Mouse (Mus musculus) stomach, postnatal 0 days (tissue): Measurements from ENCODE around the gene Ccdc34.

ENCODE experiments used
- CTCF ChIP-seq: IDR thresholded peaks from 2 replicates; pipeline ENCODE4 v1.5.1; 2016; ENCODE audit warnings: antibody characterized with exemption, low read depth, mild to moderate bottlenecking, moderate library complexity
- EP300 ChIP-seq: optimal IDR thresholded peaks from 2 replicates; pipeline ENCODE3; 2016; ENCODE audit warnings: antibody characterized with exemption

GRCm38 (mm10) chr2:109979209-109979608 is 38.4 kb upstream of the Ccdc34 start:
- TF ChIP-seq CTCF (no peak), EP300 (no peak)
